8 mouse cellular contexts compared by ENCODE assay signal in the genomic region with DNA sequence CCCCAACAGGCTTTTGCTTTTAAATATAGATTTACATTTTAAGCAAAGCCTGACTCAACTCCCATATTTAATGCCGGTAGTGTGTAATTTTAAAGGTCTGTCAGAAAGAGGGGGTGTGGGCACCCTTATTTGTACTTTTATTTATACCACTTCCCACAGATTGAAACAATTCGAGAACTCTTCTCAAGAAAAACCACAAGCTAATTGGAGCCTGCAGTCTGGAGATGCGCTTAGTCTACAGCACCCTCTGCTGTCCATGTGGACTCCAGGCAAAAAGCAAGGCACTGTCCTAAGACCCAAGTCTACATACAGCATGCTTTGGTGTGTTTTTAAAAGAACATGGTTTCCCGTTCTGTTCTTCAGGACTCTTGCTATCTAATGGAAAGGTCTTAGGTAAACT. TPM values are rescaled to one million over a fixed set of nuclear protein-coding genes. Genes with fewer than 3 reads are reported as not detected.
DNase-seq lines count a peak whose midpoint lies in the region; ATAC-seq and TF ChIP-seq lines count a peak whose summit lies in the region.

No protein-coding gene starts in this region.

- H3K36me3 ChIP-seq in C2C12 (ENCODE audit: control insufficient read depth, insufficient read depth): peaks cover 19% of the 10 kb centered on the region
- peaks cover 25% of the 10 kb centered on the region for H3K36me3 ChIP-seq in limb, embryonic 13.5 days

- WGBS in limb, embryonic 13.5 days: 14% methylated on average over 4 of the region's 4 CpGs

- H3K9me3 ChIP-seq in limb, embryonic 13.5 days: no peaks in the 10 kb centered on the region

- no peak overlapping the region for H3K9ac ChIP-seq in limb, embryonic 13.5 days

- no peaks in the 10 kb centered on the region for H3K79me3 ChIP-seq in C2C12 (ENCODE audit: low read depth)

- ATAC-seq in granulocyte monocyte progenitor cell, adult 5-6 weeks (replicated peaks; ENCODE audit: poor library complexity, severe bottlenecking): peak; percentile 35; the same call in 1 of the 2 replicates
- ATAC-seq in limb, embryonic 13.5 days (ENCODE audit: low FRiP score, low read depth): peak; percentile 76

- H3K4me3 ChIP-seq in C2C12 (ENCODE audit: insufficient read depth, poor library complexity, severe bottlenecking): no peak overlapping the region
- H3K4me3 ChIP-seq in limb, embryonic 13.5 days: no peak overlapping the region

- H3K79me2 ChIP-seq in C2C12 (ENCODE audit: control insufficient read depth, insufficient read depth): no peaks in the 10 kb centered on the region

- peak overlapping the region; percentile 9; the same call in 1 of the 2 replicates for H3K4me2 ChIP-seq in limb, embryonic 13.5 days (replicated peaks)

- H3K4me1 ChIP-seq in limb, embryonic 13.5 days: peaks cover 10% of the 10 kb centered on the region

- H3ac ChIP-seq in C2C12 (ENCODE audit: control insufficient read depth, insufficient read length, low read depth): no peak overlapping the region

- DNase-seq in adrenal gland, adult 18-20 months (ENCODE audit: low spot score in 2 of 2): peak; percentile 39 to 42
- peak; percentile 35 for DNase-seq in embryo, embryonic 11.5 days (ENCODE audit: low read depth, low spot score)
- DNase-seq in kidney, adult 9 months: peak; percentile 68
- peak; percentile 17 to 32 for DNase-seq in natural killer cell, adult 2 months (ENCODE audit: low spot score in 2 of 2)
- peak; percentile 10 for DNase-seq in testis, postnatal 14 days (ENCODE audit: low spot score)

- no peaks in the 10 kb centered on the region for H3K27me3 ChIP-seq in C2C12 (ENCODE audit: control insufficient read depth, insufficient read depth, insufficient read length)
- H3K27me3 ChIP-seq in limb, embryonic 13.5 days: no peaks in the 10 kb centered on the region

- peak; percentile 60 for TF ChIP-seq CTCF in C2C12 (IDR thresholded peaks at IDR 0.05; ENCODE audit: control insufficient read depth, insufficient read depth, insufficient read length)

- H3K27ac ChIP-seq in limb, embryonic 13.5 days: no peak overlapping the region

TF ChIP-seq in C2C12, 6 proteins besides CTCF, POLR2A, EP300 and RAD21:
- TF ChIP-seq MAX (IDR thresholded peaks at IDR 0.05) (no peak), USF1 (IDR thresholded peaks at IDR 0.05; ENCODE audit: low read depth) (no peak), FOSL1 (IDR thresholded peaks at IDR 0.05; ENCODE audit: insufficient read depth, low read length, poor library complexity, severe bottlenecking) (no peak), MYOG (IDR thresholded peaks at IDR 0.05; ENCODE audit: control insufficient read depth, extremely low read depth, insufficient read length) (no peak), MYOD1 (IDR thresholded peaks at IDR 0.05; ENCODE audit: control insufficient read depth, insufficient read length, low read depth) (no peak), CEBPB (IDR thresholded peaks at IDR 0.05; ENCODE audit: low read depth) (no peak)

RNA-seq across cellular contexts. Expression of gene Tsen15, which starts 17.3 kb away (rescaled TPM):
- polyA plus RNA-seq in C2C12 (2012; fragmentation: generic; extraction: Trizol): 31.4 TPM
- total RNA-seq in adrenal gland, adult 18-20 months (2021): 10 to 100 TPM; 19.3 to 22.3 TPM
- 52.9 and 57.0 TPM in 2 replicates for total RNA-seq in granulocyte monocyte progenitor cell, adult 5-6 weeks (2014; fragmentation: Nextera tagmentation)
- total RNA-seq in granulocyte monocyte progenitor cell, adult 5-6 weeks (2017): 26.9 and 39.7 TPM in 2 replicates
- 91.2 and 92.5 TPM in 2 replicates for polyA plus RNA-seq in limb, embryonic 13.5 days (2015; fragmentation: Nextera tagmentation; extraction: Ambion mirVana)

RNA-seq across cellular contexts. Expression of gene Colgalt2, which starts 30.5 kb away (rescaled TPM):
- 0.02 TPM for polyA plus RNA-seq in C2C12 (2012; fragmentation: generic; extraction: Trizol)
- total RNA-seq in adrenal gland, adult 18-20 months (2021): 1 to 10 TPM; 2.1 to 2.2 TPM
- total RNA-seq in granulocyte monocyte progenitor cell, adult 5-6 weeks (2014; fragmentation: Nextera tagmentation): not detected in 2 replicates
- total RNA-seq in granulocyte monocyte progenitor cell, adult 5-6 weeks (2017): not detected in 2 replicates
- polyA plus RNA-seq in limb, embryonic 13.5 days (2015; fragmentation: Nextera tagmentation; extraction: Ambion mirVana): 6.7 and 7.2 TPM in 2 replicates

Comparison
In these comparisons a context has a peak if more than half of its experiments do, and no peak if none do; other contexts are left out.
1. DNase-seq: peak in every context shown above with its lines; median percentile 68 in kidney, adult 9 months; 40 in adrenal gland, adult 18-20 months; 35 in embryo, embryonic 11.5 days; 24 in natural killer cell, adult 2 months; 10 in testis, postnatal 14 days.